Mouse (Mus musculus) erythroblast, embryonic 14.5 days (primary cell): ENCODE results near the gene Myof.

Experiments used
- GATA1 ChIP-seq: IDR thresholded peaks from 2 replicates; pipeline ENCODE4 v1.6.1; 2012; ENCODE audit warnings: low read length, inconsistent platforms, mixed read lengths
- TAL1 ChIP-seq: IDR thresholded peaks from 3 replicates; pipeline ENCODE4 v1.6.1; 2012; ENCODE audit warnings: low read length, inconsistent platforms, mixed read lengths

DNA sequence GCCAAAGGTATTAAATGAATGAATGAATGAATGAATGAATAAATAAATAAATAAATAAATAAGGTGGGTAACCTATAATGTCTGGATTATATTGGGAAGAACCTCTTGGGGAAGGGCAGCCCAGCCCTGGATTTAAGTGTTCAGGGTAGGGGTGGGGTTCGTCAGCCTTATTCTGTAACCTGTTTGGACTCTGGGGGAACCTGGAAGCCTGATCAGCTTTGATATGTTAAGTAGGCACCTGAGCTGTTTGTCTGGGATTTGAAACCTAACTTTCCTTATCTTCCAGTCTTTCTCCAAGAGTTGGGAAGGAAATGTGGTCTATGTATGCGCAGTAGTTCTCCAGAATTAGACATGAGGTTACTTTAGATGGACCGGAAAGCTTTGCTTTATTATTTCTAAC is 19.8 kb upstream of the Myof start:
- TF ChIP-seq GATA1 = no peak
- no peak for TF ChIP-seq TAL1
